Mouse (Mus musculus) olfactory bulb, adult 2 months (tissue): ENCODE data around the gene Gm10959.

Source experiments
- CTCF ChIP-seq: fragments of 200-500 bp; IDR thresholded peaks from 2 replicates; pipeline ENCODE4 v1.5.1; 2012; ENCODE audit warnings: low read depth, mild to moderate bottlenecking, low read length, moderate library complexity; ENCODE audit not compliant: insufficient read depth
- POLR2A ChIP-seq: fragments of 200-500 bp; IDR thresholded peaks from 2 replicates; pipeline ENCODE4 v1.6.1; 2012; ENCODE audit warnings: mild to moderate bottlenecking, low read depth, low read length, moderate library complexity; ENCODE audit not compliant: insufficient read depth

DNA sequence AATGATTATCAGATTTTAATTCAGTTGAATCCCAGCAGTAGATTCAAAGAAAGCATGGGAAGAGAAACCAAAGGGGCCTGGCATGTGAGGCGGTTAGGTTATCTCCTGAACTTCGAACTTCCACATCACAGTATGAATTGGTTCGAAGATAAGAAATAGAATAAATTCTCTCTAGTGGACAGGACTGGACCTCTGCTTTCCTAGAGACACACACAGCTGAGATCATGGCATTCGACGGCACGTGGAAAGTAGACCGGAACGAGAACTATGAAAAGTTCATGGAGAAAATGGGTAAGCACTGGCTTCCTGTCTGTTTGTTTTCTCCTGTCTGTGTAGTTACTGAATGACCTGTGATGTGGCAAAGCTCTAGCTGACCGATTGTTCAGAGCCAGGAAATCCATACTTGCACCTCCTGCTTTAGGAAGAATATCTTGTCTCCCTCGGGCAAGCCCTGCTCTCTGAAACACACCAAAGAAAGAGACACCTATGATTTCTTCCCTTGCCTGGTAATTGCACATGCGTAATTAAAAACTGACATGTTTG lies 23.9 kb downstream of the Gm10959 start:
- TF ChIP-seq CTCF: no peak
- TF ChIP-seq POLR2A: no peak
